Mouse (Mus musculus): ENCODE data around the gene Mrpl10. TPM values are rescaled to one million over a fixed set of nuclear protein-coding genes. Genes with fewer than 3 reads are reported as not detected.

Gene Mrpl10
- polyA plus RNA-seq, 1 experiment from 2014 or later, result 56.3 TPM

DNA sequence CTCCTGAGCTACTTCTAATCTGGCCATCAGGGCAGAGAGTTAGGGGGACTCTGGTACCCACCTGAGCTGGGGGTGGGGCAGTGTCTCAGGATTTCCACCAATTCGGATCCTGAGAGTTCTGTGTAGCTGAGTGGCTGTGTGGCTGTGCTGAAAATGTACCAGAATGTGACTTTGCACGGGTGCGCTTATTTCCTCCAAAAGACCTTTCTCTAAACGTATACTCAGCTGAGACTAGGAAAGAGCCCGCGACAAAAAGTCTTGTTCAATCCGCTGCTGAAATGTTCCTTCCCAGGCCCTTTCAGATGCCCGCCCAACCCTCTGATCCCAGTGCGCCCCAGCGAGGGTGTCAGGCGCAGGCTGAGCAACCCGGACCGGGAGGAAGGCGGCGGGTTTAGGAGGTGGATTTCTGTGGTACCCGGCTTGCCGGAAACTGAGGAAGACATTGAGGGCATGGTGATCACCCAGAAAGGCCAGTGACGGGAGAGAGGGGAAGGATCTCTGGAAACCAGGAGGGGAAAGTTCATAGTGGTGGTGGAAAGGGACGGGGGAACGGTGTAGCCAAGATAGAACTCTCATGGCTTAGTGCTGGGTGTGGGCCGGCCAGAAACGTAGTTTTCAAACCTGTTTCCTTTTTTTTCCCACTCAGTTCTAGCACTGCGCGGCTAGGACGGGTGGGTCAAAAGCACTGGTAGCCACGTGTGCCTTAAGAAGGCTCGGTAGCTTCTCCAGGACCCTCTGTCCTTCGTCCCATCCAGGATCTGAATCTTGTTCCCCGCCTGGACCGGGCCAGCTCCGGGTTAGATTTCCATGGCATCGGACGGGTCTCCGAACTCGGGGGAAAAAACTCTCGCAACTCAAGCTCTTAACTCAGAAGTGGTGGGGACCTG, 23.4 kb upstream of the Mrpl10 start:
- H3K9me3 ChIP-seq (ENCODE audit: control insufficient read depth, low read length), result no peaks in the 10 kb centered on the region
- peak overlapping the region; percentile 61; the same call in 1 of the 2 replicates for H3K9ac ChIP-seq (ENCODE audit: low read length)
- no peak for TF ChIP-seq EP300 (optimal IDR thresholded peaks at IDR 0.05)
- TF ChIP-seq CTCF (IDR thresholded peaks at IDR 0.05; ENCODE audit: low read depth), result no peak
- H3K36me3 ChIP-seq (ENCODE audit: control insufficient read depth, insufficient read depth, low read length), result no peaks in the 10 kb centered on the region
- no peak for DNase-seq (ENCODE audit: low spot score)
- ATAC-seq (ENCODE audit: low FRiP score, low TSS enrichment), result no peak
- H3K27me3 ChIP-seq (ENCODE audit: control insufficient read depth, insufficient read depth, low read length), result peaks cover 5% of the 10 kb centered on the region; the same call in 1 of the 2 replicates
- H3K4me1 ChIP-seq (replicated peaks; ENCODE audit: control insufficient read depth, insufficient read depth), result peaks cover 2% of the 10 kb centered on the region; the same call in 1 of the 2 replicates
- H3K27ac ChIP-seq (replicated peaks), result no peak overlapping the region; the same call in 1 of the 2 replicates
- peak overlapping the region; percentile 57 for H3K4me2 ChIP-seq (replicated peaks; ENCODE audit: low read depth)
- WGBS, result 3% methylated on average over 36 of the region's 36 CpGs
- H3K4me3 ChIP-seq (ENCODE audit: low read depth, low read length), result peak overlapping the region; percentile 45

DNA sequence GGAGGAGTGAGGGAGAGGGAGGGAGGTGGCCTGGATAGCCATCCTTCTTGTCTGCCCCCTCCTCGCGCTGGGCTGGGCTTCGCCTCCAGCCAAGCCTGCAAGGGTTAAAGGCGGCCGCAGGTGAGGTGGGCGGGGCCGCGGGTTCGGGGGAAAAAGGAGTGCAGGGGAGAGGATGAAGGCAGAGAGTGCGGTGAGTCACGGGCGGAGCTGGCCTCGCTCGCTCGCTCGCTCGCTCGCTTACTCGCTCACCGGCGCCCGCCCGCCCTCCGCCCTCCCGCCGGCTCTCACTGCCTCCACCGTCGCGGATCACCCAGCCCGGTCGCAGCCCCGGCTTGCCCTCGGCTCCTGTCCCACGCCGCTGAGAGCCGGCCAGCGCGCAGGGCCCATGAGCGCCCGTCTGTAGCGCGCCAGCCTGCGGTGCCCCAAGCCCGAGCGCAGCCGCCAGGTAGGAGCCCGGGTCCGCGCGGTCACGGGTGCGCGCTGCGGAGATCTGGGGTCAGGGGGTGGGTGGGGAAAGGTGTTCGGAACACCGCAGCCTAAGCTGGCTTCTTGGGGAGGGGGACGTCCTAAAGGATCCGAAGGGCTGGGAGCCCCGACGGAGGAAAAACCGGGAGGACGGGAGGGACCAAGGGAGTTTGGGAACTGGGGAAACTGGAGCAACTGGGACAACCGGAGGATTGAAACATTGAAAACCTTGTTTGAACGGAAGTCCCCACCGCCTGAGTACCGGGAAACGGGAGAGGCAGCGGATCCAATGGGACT, 22.6 kb upstream of the Mrpl10 start:
- under 1% methylated on average over 54 of the region's 68 CpGs for WGBS
- peak overlapping the region; percentile 86 for H3K27ac ChIP-seq (replicated peaks)

DNA sequence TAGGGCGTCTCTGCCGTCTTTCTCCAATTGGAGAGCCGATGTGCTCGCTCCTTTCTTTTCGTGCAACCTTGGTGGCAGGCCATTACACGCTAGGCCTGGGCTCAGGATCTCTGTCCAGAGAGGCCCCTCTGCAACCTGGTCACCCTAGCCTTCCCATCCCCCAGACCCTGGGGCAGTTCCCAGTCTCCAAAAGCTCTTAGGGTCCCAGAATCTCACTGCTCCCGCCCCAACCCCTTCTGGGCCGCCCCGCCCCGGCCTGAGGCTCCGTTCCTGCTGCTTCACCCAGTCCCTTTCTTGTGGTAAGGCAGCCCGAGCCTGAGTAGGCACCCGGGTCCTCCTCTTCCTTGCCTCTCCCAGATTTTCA, 22.0 kb upstream of the Mrpl10 start:
- DNase-seq (ENCODE audit: low spot score), result peak; percentile 23
- peaks cover 5% of the 10 kb centered on the region; the same call in 1 of the 2 replicates for H3K27me3 ChIP-seq (ENCODE audit: control insufficient read depth, insufficient read depth, low read length)
- peak overlapping the region; percentile 45 for H3K4me3 ChIP-seq (ENCODE audit: low read depth, low read length)
- TF ChIP-seq CTCF (IDR thresholded peaks at IDR 0.05; ENCODE audit: low read depth), result no peak
- TF ChIP-seq EP300 (optimal IDR thresholded peaks at IDR 0.05), result no peak
- WGBS, result 15% methylated on average over 13 of the region's 13 CpGs
- no peak; the same call in 1 of the 2 replicates for ATAC-seq (ENCODE audit: low FRiP score, low TSS enrichment)
- no peaks in the 10 kb centered on the region for H3K36me3 ChIP-seq (ENCODE audit: control insufficient read depth, insufficient read depth, low read length)
- H3K9ac ChIP-seq (ENCODE audit: low read length), result peak overlapping the region; percentile 18
- peak overlapping the region; percentile 63 for H3K27ac ChIP-seq (replicated peaks)
- H3K9me3 ChIP-seq (ENCODE audit: control insufficient read depth, low read length), result no peaks in the 10 kb centered on the region
- 0 out of 2 replicates have a peak, but pooled peaks cover 2% of the 10 kb centered on the region for H3K4me1 ChIP-seq (replicated peaks; ENCODE audit: control insufficient read depth, insufficient read depth)
- peak overlapping the region; percentile 57 for H3K4me2 ChIP-seq (replicated peaks; ENCODE audit: low read depth)

More for the DNA sequence above, 22.6 kb upstream of the Mrpl10 start:
- H3K27me3 ChIP-seq (ENCODE audit: control insufficient read depth, insufficient read depth, low read length), result peaks cover 5% of the 10 kb centered on the region; the same call in 1 of the 2 replicates
- H3K4me3 ChIP-seq (ENCODE audit: low read depth, low read length), result peak overlapping the region; percentile 45
- 0 out of 2 replicates have a peak, but pooled peaks cover 2% of the 10 kb centered on the region for H3K4me1 ChIP-seq (replicated peaks; ENCODE audit: control insufficient read depth, insufficient read depth)
- no peak for TF ChIP-seq EP300 (optimal IDR thresholded peaks at IDR 0.05)
- TF ChIP-seq CTCF (IDR thresholded peaks at IDR 0.05; ENCODE audit: low read depth), result no peak
- DNase-seq (ENCODE audit: low spot score) (peak; percentile 54), ATAC-seq (ENCODE audit: low FRiP score, low TSS enrichment) (peak; percentile 15; the same call in 1 of the 2 replicates)
- peak overlapping the region; percentile 61 for H3K9ac ChIP-seq (ENCODE audit: low read length)
- peak overlapping the region; percentile 57 for H3K4me2 ChIP-seq (replicated peaks; ENCODE audit: low read depth)
- no peaks in the 10 kb centered on the region for H3K36me3 ChIP-seq (ENCODE audit: control insufficient read depth, insufficient read depth, low read length)
- H3K9me3 ChIP-seq (ENCODE audit: control insufficient read depth, low read length), result no peaks in the 10 kb centered on the region

DNA sequence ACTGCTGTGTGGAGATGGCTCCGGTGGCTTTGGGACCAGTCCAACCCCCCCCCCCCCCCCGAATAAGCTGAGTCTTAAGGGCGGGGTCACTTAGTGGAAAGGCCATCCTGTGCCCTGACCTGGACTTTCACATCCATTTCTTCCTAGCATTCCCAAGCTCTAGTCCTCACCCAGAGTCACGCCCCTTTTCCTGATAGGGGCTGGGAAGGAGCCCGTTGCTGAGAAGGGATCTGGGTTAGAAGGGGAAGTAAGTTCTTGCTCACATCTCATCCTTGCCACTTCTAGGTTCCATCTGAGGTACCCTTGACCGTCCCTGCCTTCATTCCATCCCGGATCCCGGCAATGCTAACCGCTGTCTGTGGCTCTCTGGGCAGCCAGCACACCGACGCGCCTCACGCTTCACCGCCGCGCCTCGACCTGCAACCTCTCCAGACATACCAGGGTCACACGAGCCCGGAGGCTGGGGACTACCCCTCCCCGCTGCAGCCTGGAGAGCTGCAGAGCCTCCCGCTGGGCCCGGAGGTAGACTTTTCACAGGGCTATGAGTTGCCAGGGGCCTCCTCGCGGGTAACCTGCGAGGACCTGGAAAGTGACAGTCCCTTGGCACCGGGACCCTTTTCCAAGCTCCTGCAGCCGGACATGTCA, 20.1 kb upstream of the Mrpl10 start:
- Histone ChIP-seq H3K36me3 (ENCODE audit: control insufficient read depth, insufficient read depth, low read length) (no peaks in the 10 kb centered on the region), H3K9ac (ENCODE audit: low read length) (no peak overlapping the region), H3K27ac (replicated peaks) (0 out of 2 replicates have a peak overlapping the region, but pooled peaks have one; percentile 25), H3K4me2 (replicated peaks; ENCODE audit: low read depth) (peak overlapping the region; percentile 98), H3K9me3 (ENCODE audit: control insufficient read depth, low read length) (no peaks in the 10 kb centered on the region), H3K4me3 (ENCODE audit: low read depth, low read length) (peak overlapping the region; percentile 58), H3K4me1 (replicated peaks; ENCODE audit: control insufficient read depth, insufficient read depth) (0 out of 2 replicates have a peak, but pooled peaks cover 8% of the 10 kb centered on the region), H3K27me3 (ENCODE audit: control insufficient read depth, insufficient read depth, low read length) (peaks cover 4% of the 10 kb centered on the region; the same call in 1 of the 2 replicates)
- no peak for TF ChIP-seq EP300 (optimal IDR thresholded peaks at IDR 0.05)
- TF ChIP-seq CTCF (IDR thresholded peaks at IDR 0.05; ENCODE audit: low read depth), result no peak
- ATAC-seq (ENCODE audit: low FRiP score, low TSS enrichment) (peak; percentile 21; the same call in 1 of the 2 replicates), DNase-seq (ENCODE audit: low spot score) (no peak)
- WGBS, result 7% methylated on average over 26 of the region's 27 CpGs

DNA sequence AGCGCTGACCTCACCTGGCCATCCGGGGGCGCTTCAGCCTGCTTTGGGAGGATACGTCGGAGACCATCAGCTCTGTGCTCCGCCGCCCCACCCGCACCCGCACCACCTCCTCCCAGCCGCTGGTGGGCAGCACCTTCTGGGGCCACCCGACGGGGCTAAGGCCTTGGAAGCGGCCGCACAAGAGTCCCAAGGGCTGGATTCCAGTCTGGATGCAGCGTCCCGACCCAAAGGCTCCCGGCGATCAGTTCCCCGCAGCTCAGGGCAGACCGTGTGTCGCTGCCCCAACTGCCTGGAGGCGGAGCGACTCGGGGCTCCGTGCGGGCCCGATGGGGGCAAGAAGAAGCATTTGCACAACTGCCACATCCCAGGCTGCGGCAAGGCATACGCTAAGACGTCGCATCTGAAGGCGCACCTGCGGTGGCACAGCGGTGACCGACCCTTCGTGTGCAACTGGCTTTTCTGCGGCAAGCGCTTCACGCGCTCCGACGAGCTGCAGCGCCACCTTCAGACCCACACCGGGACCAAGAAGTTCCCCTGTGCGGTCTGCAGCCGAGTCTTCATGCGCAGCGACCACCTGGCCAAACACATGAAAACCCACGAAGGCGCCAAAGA, 19.4 kb upstream of the Mrpl10 start:
- Histone ChIP-seq H3K4me2 (replicated peaks; ENCODE audit: low read depth) (peak overlapping the region; percentile 98), H3K4me1 (replicated peaks; ENCODE audit: control insufficient read depth, insufficient read depth) (0 out of 2 replicates have a peak, but pooled peaks cover 8% of the 10 kb centered on the region), H3K4me3 (ENCODE audit: low read depth, low read length) (peak overlapping the region; percentile 58), H3K9me3 (ENCODE audit: control insufficient read depth, low read length) (no peaks in the 10 kb centered on the region), H3K36me3 (ENCODE audit: control insufficient read depth, insufficient read depth, low read length) (no peaks in the 10 kb centered on the region), H3K9ac (ENCODE audit: low read length) (peak overlapping the region; percentile 74), H3K27ac (replicated peaks) (0 out of 2 replicates have a peak overlapping the region, but pooled peaks have one; percentile 40), H3K27me3 (ENCODE audit: control insufficient read depth, insufficient read depth, low read length) (peaks cover 2% of the 10 kb centered on the region; the same call in 1 of the 2 replicates)
- WGBS, result under 1% methylated on average over 48 of the region's 50 CpGs
- DNase-seq (ENCODE audit: low spot score) (peak; percentile 83), ATAC-seq (ENCODE audit: low FRiP score, low TSS enrichment) (peak; percentile 77)
- no peak for TF ChIP-seq EP300 (optimal IDR thresholded peaks at IDR 0.05)
- peak; percentile 76 for TF ChIP-seq CTCF (IDR thresholded peaks at IDR 0.05; ENCODE audit: low read depth)
